Mouse (Mus musculus) lung, postnatal 0 days (tissue): ENCODE measurements around the gene Slamf8. TPM values are rescaled to one million over a fixed set of nuclear protein-coding genes. Genes with fewer than 3 reads are reported as not detected.

Source experiments
- ATAC-seq: fragments of 200-750 bp; cut with Nextera tagmentation; 2 replicates; pipeline ENCODE4 v1.8.0; 2017; ENCODE audit warnings: moderate library complexity
- DNase-seq: peaks from one replicate; pipeline ENCODE4 v3.0.0-alpha.2; 2016; ENCODE audit warnings: low spot score
- H3K27ac ChIP-seq: fragments of 300-500 bp; sonication (generic); 2 replicates; pipeline ENCODE4 v1.5.1; 2014; ENCODE audit warnings: antibody characterized with exemption, mild to moderate bottlenecking, low read length, mixed read lengths
- H3K27me3 ChIP-seq: fragments of 300-500 bp; sonication (generic); replicated peaks from 2 replicates; pipeline ENCODE4 v1.6.1; 2014; ENCODE audit warnings: low read length, mixed read lengths; ENCODE audit not compliant: insufficient read depth
- H3K36me3 ChIP-seq: fragments of 300-500 bp; sonication (generic); 2 replicates; pipeline ENCODE4 v1.6.1; 2014; ENCODE audit warnings: low read length, mixed read lengths; ENCODE audit not compliant: insufficient read depth
- H3K4me1 ChIP-seq: fragments of 300-500 bp; sonication (generic); 2 replicates; pipeline ENCODE4 v1.6.1; 2014; ENCODE audit warnings: antibody characterized with exemption, low read depth, low read length, mixed read lengths; ENCODE audit not compliant: insufficient read depth
- H3K4me2 ChIP-seq: fragments of 300-500 bp; sonication (generic); replicated peaks from 2 replicates; pipeline ENCODE4 v1.6.1; 2014; ENCODE audit warnings: low read depth, mild to moderate bottlenecking, low read length, moderate library complexity, mixed read lengths
- H3K4me3 ChIP-seq: fragments of 300-500 bp; sonication (generic); 2 replicates; pipeline ENCODE4 v1.5.1; 2014; ENCODE audit warnings: low read depth, low read length
- H3K9ac ChIP-seq: fragments of 300-500 bp; sonication (generic); replicated peaks from 2 replicates; pipeline ENCODE4 v1.6.1; 2014; ENCODE audit warnings: low read depth, mild to moderate bottlenecking
- H3K9me3 ChIP-seq: fragments of 300-500 bp; sonication (generic); 2 replicates; pipeline ENCODE4 v1.6.1; 2016; ENCODE audit warnings: low read length, mixed read lengths
- CTCF ChIP-seq: IDR thresholded peaks from 2 replicates; pipeline ENCODE4 v1.5.1; 2016; ENCODE audit warnings: antibody characterized with exemption, mild to moderate bottlenecking
- EP300 ChIP-seq: IDR thresholded peaks from 2 replicates; pipeline ENCODE4 v1.6.1; 2016; ENCODE audit warnings: antibody characterized with exemption, mild to moderate bottlenecking, control low read depth
- WGBS: fragments of 180-500 bp; shearing (Covaris S2); extraction: QIAGEN DNeasy Blood & Tissue Kit; methylation state at CpG from one replicate; pipeline ENCODE4 v1.1.7; 2014; 5-methylcytosine and 5-hydroxymethylcytosine counted together
- polyA plus RNA-seq: library from polyadenylated mRNA; unstranded; fragments of >200 nt; fragmentation: Nextera tagmentation; extraction: Ambion mirVana; gene quantifications from 2 replicates; pipeline ENCODE4 v1.2.1, GENCODE M21; 2015

Gene Slamf8
- polyA plus RNA-seq, 1 experiment from 2014 or later: 0.07 TPM

- no peaks in the 10 kb centered on the region for H3K9me3 ChIP-seq
- no peaks in the 10 kb centered on the region for H3K4me1 ChIP-seq
- 1% methylated on average over 50 of the region's 53 CpGs for WGBS
- ATAC-seq: peak; percentile 98
- peak within 1 kb of the TSS; percentile 69 for H3K4me3 ChIP-seq
- TF ChIP-seq EP300: peak; percentile 35; the same call in 1 of the 2 replicates
- TF ChIP-seq CTCF: peak; percentile 95
- peak within 1 kb of the TSS; percentile 85 for H3K4me2 ChIP-seq
- DNase-seq: peak; percentile 99
- H3K9ac ChIP-seq: peak within 1 kb of the TSS; percentile 65
- H3K27ac ChIP-seq: peak within 1 kb of the TSS; percentile 95
- H3K36me3 ChIP-seq: no peaks in the 10 kb centered on the region
- no peaks in the 10 kb centered on the region for H3K27me3 ChIP-seq
Observed at GRCm38 (mm10) chr1:172632451-172633326, 42.3 kb upstream of the Slamf8 start, which contains the start of gene Dusp23. TSS of gene Dusp23 (minus strand) at chr1:172632962.

DNA sequence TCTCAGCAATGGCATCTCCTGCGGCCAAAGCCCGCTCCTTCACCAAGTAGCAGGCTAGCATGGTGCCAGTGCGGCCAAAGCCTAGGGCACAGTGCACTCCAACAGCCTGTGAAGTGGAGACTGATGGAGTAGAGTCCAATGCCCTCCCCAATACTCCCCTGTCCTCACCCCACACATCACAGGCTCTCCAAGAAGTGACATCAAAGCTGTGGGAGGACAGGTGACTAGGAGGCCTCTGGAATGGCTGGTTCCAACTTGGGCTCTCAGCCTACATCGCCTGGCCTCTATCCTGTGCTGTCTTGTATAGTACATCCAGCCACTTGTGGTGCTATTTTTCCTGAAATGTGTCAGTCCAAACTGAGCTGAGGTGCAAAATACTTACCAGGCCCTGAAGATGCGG is 41.4 kb upstream of the Slamf8 start:
- H3K9me3 ChIP-seq: no peaks in the 10 kb centered on the region
- DNase-seq (no peak), ATAC-seq (no peak)
- TF ChIP-seq CTCF (no peak), EP300 (no peak)
- WGBS: 88% methylated on average over 5 of the region's 5 CpGs
- no peaks in the 10 kb centered on the region for H3K36me3 ChIP-seq
- H3K4me3 ChIP-seq: no peak overlapping the region
- H3K4me1 ChIP-seq: no peaks in the 10 kb centered on the region
- H3K27ac ChIP-seq: no peak overlapping the region
- H3K27me3 ChIP-seq: no peaks in the 10 kb centered on the region
- no peak overlapping the region for H3K9ac ChIP-seq
- 0 out of 2 replicates have a peak overlapping the region, but pooled peaks have one; percentile 85 for H3K4me2 ChIP-seq

DNA sequence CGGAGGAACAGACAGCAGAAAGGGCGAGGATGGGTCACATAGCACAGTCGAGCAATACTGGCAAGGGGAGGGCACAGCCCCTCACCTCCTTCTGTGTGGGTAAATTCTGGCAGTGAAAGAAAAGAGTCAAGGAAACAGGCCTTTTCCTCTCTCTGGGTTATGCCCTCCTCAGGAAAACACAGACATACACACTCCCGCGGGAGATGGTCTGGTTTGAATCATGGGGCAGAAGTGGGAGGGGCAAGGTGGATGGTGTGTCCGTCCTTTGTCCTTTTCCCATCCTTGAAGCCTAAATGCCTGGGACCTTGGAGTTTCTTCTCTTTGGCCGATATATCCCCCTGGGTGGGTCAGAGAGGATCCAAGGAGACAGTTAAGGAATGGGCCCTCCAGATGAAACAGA is 39.5 kb upstream of the Slamf8 start:
- WGBS: 50% methylated on average over 7 of the region's 7 CpGs
- Histone ChIP-seq H3K27ac (no peak overlapping the region), H3K4me1 (no peaks in the 10 kb centered on the region), H3K4me2 (no peak overlapping the region), H3K36me3 (no peaks in the 10 kb centered on the region), H3K27me3 (no peaks in the 10 kb centered on the region), H3K9ac (no peak overlapping the region), H3K4me3 (no peak overlapping the region), H3K9me3 (no peaks in the 10 kb centered on the region)
- no peak for DNase-seq
- ATAC-seq: no peak
- no peak for TF ChIP-seq EP300
- TF ChIP-seq CTCF: no peak

- H3K27me3 ChIP-seq: no peaks in the 10 kb centered on the region
- WGBS: 96% methylated on average over 3 of the region's 3 CpGs
- ATAC-seq (no peak), DNase-seq (no peak)
- H3K4me3 ChIP-seq: no peak overlapping the region
- no peaks in the 10 kb centered on the region for H3K36me3 ChIP-seq
- TF ChIP-seq EP300 (no peak), CTCF (no peak)
- no peaks in the 10 kb centered on the region for H3K9me3 ChIP-seq
- H3K4me2 ChIP-seq: no peak overlapping the region
- H3K27ac ChIP-seq: no peak overlapping the region
- no peak overlapping the region for H3K9ac ChIP-seq
- H3K4me1 ChIP-seq: no peaks in the 10 kb centered on the region
Observed at GRCm38 (mm10) chr1:172626306-172626705, 35.9 kb upstream of the Slamf8 start.

GRCm38 (mm10) chr1:172624081-172624480 is 33.7 kb upstream of the Slamf8 start:
- Histone ChIP-seq H3K9me3 (no peaks in the 10 kb centered on the region), H3K9ac (no peak overlapping the region), H3K27me3 (no peaks in the 10 kb centered on the region), H3K27ac (no peak overlapping the region), H3K4me2 (no peak overlapping the region), H3K36me3 (no peaks in the 10 kb centered on the region), H3K4me3 (no peak overlapping the region), H3K4me1 (no peaks in the 10 kb centered on the region)
- WGBS: 59% methylated on average over 3 of the region's 3 CpGs
- DNase-seq (no peak), ATAC-seq (no peak)
- TF ChIP-seq EP300 (no peak), CTCF (no peak)

- H3K9ac ChIP-seq: no peak overlapping the region
- no peak overlapping the region for H3K4me3 ChIP-seq
- DNase-seq: no peak
- no peaks in the 10 kb centered on the region for H3K36me3 ChIP-seq
- no peaks in the 10 kb centered on the region for H3K9me3 ChIP-seq
- TF ChIP-seq CTCF (no peak), EP300 (no peak)
- no peak overlapping the region for H3K27ac ChIP-seq
- H3K4me1 ChIP-seq: no peaks in the 10 kb centered on the region
- WGBS: 59% methylated on average over 5 of the region's 5 CpGs
- no peaks in the 10 kb centered on the region for H3K27me3 ChIP-seq
- no peak for ATAC-seq
- H3K4me2 ChIP-seq: no peak overlapping the region
Observed at GRCm38 (mm10) chr1:172623599-172623998, 33.2 kb upstream of the Slamf8 start.
